Mouse (Mus musculus) cortical plate, adult 2 months (tissue): ENCODE results near the gene Gca. TPM values are rescaled to one million over a fixed set of nuclear protein-coding genes. Genes with fewer than 3 reads are reported as not detected.

ENCODE experiments used
- H3K27ac ChIP-seq: fragments of 200-500 bp; 2 replicates; pipeline ENCODE4 v1.5.1; 2012; ENCODE audit warnings: low read length, control low read depth, inconsistent platforms; ENCODE audit not compliant: insufficient read depth
- H3K4me1 ChIP-seq: fragments of 200-500 bp; 2 replicates; pipeline ENCODE4 v1.6.1; 2011; ENCODE audit warnings: low read length; ENCODE audit not compliant: control insufficient read depth, insufficient read depth
- H3K4me3 ChIP-seq: fragments of 200-500 bp; 2 replicates; pipeline ENCODE4 v1.5.1; 2011; ENCODE audit warnings: mild to moderate bottlenecking, low read length, control low read depth; ENCODE audit not compliant: insufficient read depth
- CTCF ChIP-seq: fragments of 200-500 bp; IDR thresholded peaks from 2 replicates; pipeline ENCODE4 v1.5.1; 2011; ENCODE audit warnings: mild to moderate bottlenecking, control low read depth, low read length; ENCODE audit not compliant: insufficient read depth; ENCODE audit errors: extremely low read depth
- POLR2A ChIP-seq: fragments of 200-500 bp; IDR thresholded peaks from 2 replicates; pipeline ENCODE4 v1.6.1; 2011; ENCODE audit warnings: mild to moderate bottlenecking, low read length, control low read depth; ENCODE audit not compliant: insufficient read depth; ENCODE audit errors: extremely low read depth
- polyA plus RNA-seq: library from polyadenylated mRNA; depleted of rRNA; stranded (reverse); fragments of >200 nt; gene quantifications from 2 replicates; pipeline ENCODE4 v1.2.3, GENCODE M21; 2012; rRNA removed

The Gca gene
- polyA plus RNA-seq, 1 experiment = 19.1 TPM

- peaks cover 3% of the 10 kb centered on the region; the same call in 1 of the 2 replicates for H3K4me1 ChIP-seq
- no peak overlapping the region for H3K4me3 ChIP-seq
- TF ChIP-seq CTCF = no peak
- no peak for TF ChIP-seq POLR2A
- H3K27ac ChIP-seq = no peak overlapping the region
Observed at GRCm38 (mm10) chr2:62715260-62715659, 51.2 kb downstream of the Gca start.

- no peak for TF ChIP-seq CTCF
- TF ChIP-seq POLR2A = no peak
- H3K4me3 ChIP-seq = no peak overlapping the region
- H3K27ac ChIP-seq = no peak overlapping the region
- H3K4me1 ChIP-seq = peaks cover 3% of the 10 kb centered on the region; the same call in 1 of the 2 replicates
Observed at GRCm38 (mm10) chr2:62717270-62717669, 53.2 kb downstream of the Gca start.

- Histone ChIP-seq H3K4me1 (peaks cover 3% of the 10 kb centered on the region; the same call in 1 of the 2 replicates), H3K4me3 (no peak overlapping the region), H3K27ac (no peak overlapping the region)
- TF ChIP-seq CTCF (no peak), POLR2A (no peak)
Observed at GRCm38 (mm10) chr2:62718411-62718810, 54.3 kb downstream of the Gca start.

GRCm38 (mm10) chr2:62725946-62726345, 61.9 kb downstream of the Gca start:
- Histone ChIP-seq H3K27ac (no peak overlapping the region), H3K4me3 (no peak overlapping the region), H3K4me1 (no peaks in the 10 kb centered on the region)
- no peak for TF ChIP-seq POLR2A

GRCm38 (mm10) chr2:62727732-62728131, 63.6 kb downstream of the Gca start:
- Histone ChIP-seq H3K27ac (no peak overlapping the region), H3K4me3 (no peak overlapping the region), H3K4me1 (no peaks in the 10 kb centered on the region)
- no peak for TF ChIP-seq POLR2A
- no peak for TF ChIP-seq CTCF

GRCm38 (mm10) chr2:62730671-62731070, 66.6 kb downstream of the Gca start:
- Histone ChIP-seq H3K4me3 (no peak overlapping the region), H3K4me1 (no peaks in the 10 kb centered on the region; the same call in 1 of the 2 replicates), H3K27ac (no peak overlapping the region)
- TF ChIP-seq CTCF = no peak
- no peak for TF ChIP-seq POLR2A

- Histone ChIP-seq H3K27ac (no peak overlapping the region), H3K4me3 (no peak overlapping the region), H3K4me1 (no peaks in the 10 kb centered on the region; the same call in 1 of the 2 replicates)
- no peak for TF ChIP-seq CTCF
- TF ChIP-seq POLR2A = no peak
Observed at GRCm38 (mm10) chr2:62743098-62743497, 79.0 kb downstream of the Gca start.

Other genes with a start within 250 kb of the Gca start
- not detected in 2 replicates for gene Gcg, start 180.6 kb upstream of the Gca start, polyA plus RNA-seq
- gene Fap, start 90.2 kb upstream of the Gca start, polyA plus RNA-seq = 3.8 and 3.9 TPM in 2 replicates
- 2.1 and 2.4 TPM in 2 replicates for gene Ifih1, start 18.0 kb upstream of the Gca start, polyA plus RNA-seq